Mouse (Mus musculus): ENCODE results near the gene Itga7.

DNA sequence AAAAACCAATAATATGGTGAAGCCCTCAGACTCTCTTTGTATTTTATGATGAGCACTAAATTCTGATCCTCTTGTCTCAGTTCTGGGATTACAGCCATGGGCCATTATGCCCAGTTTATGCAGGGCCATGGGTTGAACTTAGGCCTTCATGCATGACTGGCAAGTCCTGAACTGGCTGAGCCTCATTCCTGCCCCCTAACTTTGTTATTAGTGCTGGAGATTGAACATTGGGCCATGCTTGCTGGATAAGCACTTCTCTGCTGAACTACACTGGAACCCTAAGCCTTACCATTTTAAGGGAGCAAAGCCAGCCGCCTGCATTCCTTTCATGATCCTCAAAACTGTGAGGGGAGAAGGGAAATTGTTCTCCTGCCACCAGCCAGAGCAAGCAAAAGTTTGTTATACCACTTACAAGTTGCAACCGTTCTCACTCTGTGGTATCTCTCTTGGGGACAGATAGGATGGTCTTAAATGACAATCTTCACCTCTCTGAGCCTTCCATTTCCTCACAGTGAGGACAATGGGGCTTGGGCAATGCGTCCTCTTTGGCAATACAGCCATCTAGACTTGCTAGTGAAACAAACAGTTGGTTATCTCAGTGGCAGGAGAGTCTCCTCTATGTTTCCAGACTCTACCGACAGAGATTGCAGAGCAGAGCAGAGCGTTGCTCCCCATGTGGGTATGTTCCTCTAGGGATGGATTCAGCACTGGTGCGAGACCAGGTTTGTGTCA, 33.7 kb upstream of the Itga7 start:
- TF ChIP-seq POLR2A (IDR thresholded peaks at IDR 0.05; ENCODE audit: low read depth, low read length) (no peak), CTCF (IDR thresholded peaks at IDR 0.05; ENCODE audit: borderline replicate concordance, insufficient read depth, low read length) (no peak)
